Mouse (Mus musculus): ENCODE results near the gene Krtap22-2.
"Not testable (repeated sequence)": the region's sequence is repeated elsewhere in the genome, so short reads cannot be mapped to it uniquely, and the experiment has no call there.

Krtap22-2 gene

GRCm38 (mm10) chr16:89010659-89011058 is at the start of gene Krtap22-2:
TSS of gene Krtap22-2 (minus strand) at chr16:89010759.
- DNase-seq (ENCODE audit: low spot score in 2 of 2): no peak

GRCm38 (mm10) chr16:89047783-89048182 is 37.2 kb upstream of the Krtap22-2 start, which contains the start of gene Krtap6-5:
TSS of gene Krtap6-5 (minus strand) at chr16:89047883.
- no peak for DNase-seq (ENCODE audit: low spot score in 2 of 2)

GRCm38 (mm10) chr16:89041372-89041771 is 30.8 kb upstream of the Krtap22-2 start, which contains the start of gene Gm10228:
TSS of gene Gm10228 (minus strand) at chr16:89041472.
- DNase-seq (ENCODE audit: low spot score in 2 of 2): not testable (repeated sequence)

GRCm38 (mm10) chr16:89031399-89031798 is 20.8 kb upstream of the Krtap22-2 start, which contains the start of gene Krtap6-1:
TSS of gene Krtap6-1 (plus strand) at chr16:89031699.
- not testable (repeated sequence) for DNase-seq (ENCODE audit: low spot score in 2 of 2)

- not testable (repeated sequence) for DNase-seq (ENCODE audit: low spot score in 2 of 2)
Measured at GRCm38 (mm10) chr16:89014984-89015383, 4.4 kb upstream of the Krtap22-2 start, which contains the start of gene Gm10229. TSS of gene Gm10229 (plus strand) at chr16:89015284.

- DNase-seq (ENCODE audit: low spot score in 2 of 2): no peak
Measured at GRCm38 (mm10) chr16:89013973-89014372, 3.4 kb upstream of the Krtap22-2 start.

- DNase-seq (ENCODE audit: low spot score in 2 of 2): no peak
Measured at GRCm38 (mm10) chr16:88962773-88963172, 47.8 kb downstream of the Krtap22-2 start, which contains the start of gene Krtap16-3. TSS of gene Krtap16-3 (minus strand) at chr16:88962873.
